Mouse (Mus musculus): ENCODE data around the gene Mllt6. TPM values are rescaled to one million over a fixed set of nuclear protein-coding genes. Genes with fewer than 3 reads are reported as not detected.
A peak's percentile ranks its signal among the peaks of the same experiment; 100 is the strongest.

Mllt6 gene
- polyA plus RNA-seq, 1 experiment from 2014 or later = 2.3 TPM

DNA sequence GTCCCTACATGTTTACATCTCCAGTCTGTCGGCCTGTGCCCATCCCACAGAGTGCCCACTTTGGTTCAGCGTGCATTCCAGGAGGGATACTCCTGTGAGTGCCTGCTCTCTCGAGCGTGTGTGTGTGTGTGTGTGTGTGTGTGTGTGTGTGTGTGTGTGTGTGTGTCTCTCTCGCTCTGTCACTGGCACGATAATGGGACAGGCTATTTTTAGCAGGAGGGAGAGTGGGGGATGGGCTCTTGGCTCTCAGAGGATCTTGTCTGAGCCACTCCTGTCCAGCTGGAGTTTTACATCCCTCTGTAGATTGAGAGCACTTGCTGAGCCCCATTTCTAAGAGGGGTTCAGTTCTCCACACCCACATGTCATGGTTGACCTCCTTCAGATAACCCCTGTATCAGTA, 6.6 kb downstream of the Mllt6 start:
- no peak overlapping the region for H3K9ac ChIP-seq (ENCODE audit: low read depth, low read length)
- no peak for TF ChIP-seq CTCF (IDR thresholded peaks at IDR 0.05; ENCODE audit: low read depth)
- 14% methylated on average over 6 of the region's 6 CpGs for WGBS
- peaks cover 64% of the 10 kb centered on the region for H3K36me3 ChIP-seq (ENCODE audit: insufficient read depth, low read length)
- no peak overlapping the region for H3K4me3 ChIP-seq (replicated peaks; ENCODE audit: low read depth, low read length)
- peak overlapping the region; percentile 7; the same call in 1 of the 2 replicates for H3K4me2 ChIP-seq (ENCODE audit: low read length)
- ATAC-seq (replicated peaks; ENCODE audit: low FRiP score, low read depth) (peak; percentile 38; the same call in 1 of the 2 replicates), DNase-seq (ENCODE audit: low spot score) (peak; percentile 74)
- H3K27me3 ChIP-seq (ENCODE audit: insufficient read depth, low read length) = no peaks in the 10 kb centered on the region
- H3K9me3 ChIP-seq (replicated peaks; ENCODE audit: low read length) = no peaks in the 10 kb centered on the region
- H3K27ac ChIP-seq = peak overlapping the region; percentile 64
- peaks cover 8% of the 10 kb centered on the region; the same call in 1 of the 2 replicates for H3K4me1 ChIP-seq (replicated peaks; ENCODE audit: insufficient read depth, low read length)

DNA sequence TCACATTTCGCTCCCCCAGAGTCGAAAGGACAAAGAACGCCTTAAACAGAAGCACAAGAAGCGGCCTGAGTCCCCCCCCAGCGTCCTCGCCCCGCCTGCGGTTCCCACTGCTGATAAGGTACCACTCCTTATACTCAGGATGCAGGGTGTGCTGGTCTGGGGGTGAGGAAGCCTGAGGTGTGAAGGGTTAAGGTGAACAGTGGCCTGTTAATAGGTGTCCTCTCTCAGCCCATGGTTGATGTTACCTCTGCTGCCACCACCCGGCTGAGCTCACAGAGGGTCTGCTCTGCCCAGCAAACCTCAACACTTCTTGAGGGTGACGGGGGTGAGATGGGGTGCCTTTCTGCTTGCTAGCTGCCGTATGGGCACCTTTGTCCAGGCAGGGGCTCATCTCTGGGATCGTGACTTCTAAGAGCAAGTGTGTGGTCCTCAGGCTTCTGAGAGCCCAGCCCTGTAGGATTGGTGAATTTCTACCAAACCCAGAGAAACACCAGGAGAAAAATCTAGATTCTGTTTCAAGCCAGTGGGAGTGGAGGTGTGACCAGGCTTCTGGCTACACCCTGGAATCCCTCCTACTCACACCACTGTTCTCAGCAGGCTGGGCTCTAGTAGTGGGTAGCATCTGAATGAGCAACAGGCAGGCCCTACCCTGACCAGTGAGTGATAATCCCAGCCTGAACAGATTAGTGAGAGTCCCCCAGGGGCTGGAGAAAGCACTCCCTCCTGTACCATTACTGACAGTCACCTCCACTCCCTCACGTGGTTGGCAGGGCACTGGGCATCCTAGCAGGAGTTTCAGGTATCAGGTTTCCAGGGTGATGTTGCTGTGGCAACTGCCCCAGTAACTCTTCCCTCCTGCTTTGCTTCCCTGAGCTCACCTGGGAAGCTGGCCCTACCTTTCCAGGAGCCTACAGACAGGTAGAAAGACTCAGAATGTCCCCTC, 7.3 kb downstream of the Mllt6 start:
- Histone ChIP-seq H3K27ac (no peak overlapping the region; the same call in none of the 2 replicates), H3K4me2 (ENCODE audit: low read length) (no peak overlapping the region), H3K9ac (ENCODE audit: low read depth, low read length) (no peak overlapping the region), H3K4me1 (replicated peaks; ENCODE audit: insufficient read depth, low read length) (peaks cover 8% of the 10 kb centered on the region; the same call in 1 of the 2 replicates), H3K4me3 (replicated peaks; ENCODE audit: low read depth, low read length) (no peak overlapping the region), H3K9me3 (replicated peaks; ENCODE audit: low read length) (no peaks in the 10 kb centered on the region), H3K36me3 (ENCODE audit: insufficient read depth, low read length) (peaks cover 67% of the 10 kb centered on the region), H3K27me3 (ENCODE audit: insufficient read depth, low read length) (no peaks in the 10 kb centered on the region)
- 68% methylated on average over 13 of the region's 13 CpGs for WGBS
- DNase-seq (ENCODE audit: low spot score) = no peak
- ATAC-seq (replicated peaks; ENCODE audit: low FRiP score, low read depth) = no peak
- peak; percentile 21; the same call in 1 of the 2 replicates for TF ChIP-seq CTCF (IDR thresholded peaks at IDR 0.05; ENCODE audit: low read depth)

DNA sequence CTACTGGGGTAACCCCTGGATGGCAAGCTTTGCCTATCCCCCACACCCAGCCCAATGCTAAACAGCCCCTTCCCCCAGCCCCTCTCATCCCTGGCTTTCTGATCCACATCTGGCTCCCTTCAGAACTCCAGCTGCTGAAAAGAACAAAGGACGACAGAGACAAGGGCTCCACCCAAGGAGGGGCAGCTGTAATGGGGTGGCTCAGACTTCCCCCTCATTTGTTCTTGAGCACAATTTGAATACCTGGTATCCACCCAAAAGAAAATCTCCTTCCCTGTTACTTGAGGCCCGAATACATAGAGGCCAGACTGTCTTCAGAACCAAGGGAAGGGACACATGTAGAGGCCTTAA, 7.9 kb downstream of the Mllt6 start:
- H3K4me3 ChIP-seq (replicated peaks; ENCODE audit: low read depth, low read length) = no peak overlapping the region
- ATAC-seq (replicated peaks; ENCODE audit: low FRiP score, low read depth) = no peak
- no peak overlapping the region for H3K27ac ChIP-seq
- WGBS = 48% methylated on average over 2 of the region's 2 CpGs
- no peak for DNase-seq (ENCODE audit: low spot score)
- H3K4me2 ChIP-seq (ENCODE audit: low read length) = no peak overlapping the region
- peaks cover 8% of the 10 kb centered on the region; the same call in 1 of the 2 replicates for H3K4me1 ChIP-seq (replicated peaks; ENCODE audit: insufficient read depth, low read length)
- no peaks in the 10 kb centered on the region for H3K9me3 ChIP-seq (replicated peaks; ENCODE audit: low read length)
- peaks cover 66% of the 10 kb centered on the region for H3K36me3 ChIP-seq (ENCODE audit: insufficient read depth, low read length)
- no peak overlapping the region for H3K9ac ChIP-seq (ENCODE audit: low read depth, low read length)
- H3K27me3 ChIP-seq (ENCODE audit: insufficient read depth, low read length) = no peaks in the 10 kb centered on the region
- no peak for TF ChIP-seq CTCF (IDR thresholded peaks at IDR 0.05; ENCODE audit: low read depth)

DNA sequence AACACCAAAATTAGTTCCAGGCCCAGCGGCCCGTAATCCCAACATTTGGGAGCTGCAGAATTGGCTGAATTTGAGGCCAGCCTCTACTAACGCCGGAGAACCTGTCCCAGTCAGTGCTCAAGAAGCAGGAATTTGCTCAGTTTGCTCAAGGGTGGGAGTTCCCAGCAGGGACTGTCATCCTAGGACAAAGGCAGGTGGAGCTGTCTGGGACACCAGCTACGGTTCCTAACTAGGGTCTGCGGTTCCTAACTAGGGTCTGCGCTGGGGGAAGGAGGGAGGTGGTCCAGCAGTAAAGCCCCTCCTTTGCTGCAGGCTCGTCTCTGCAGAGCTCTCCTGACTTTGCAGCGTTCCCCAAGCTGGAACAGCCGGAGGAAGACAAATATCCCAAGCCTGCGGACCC, 9.9 kb downstream of the Mllt6 start:
- Histone ChIP-seq H3K27ac (no peak overlapping the region), H3K4me2 (ENCODE audit: low read length) (no peak overlapping the region), H3K36me3 (ENCODE audit: insufficient read depth, low read length) (peaks cover 68% of the 10 kb centered on the region), H3K9me3 (replicated peaks; ENCODE audit: low read length) (no peaks in the 10 kb centered on the region), H3K4me1 (replicated peaks; ENCODE audit: insufficient read depth, low read length) (peaks cover 8% of the 10 kb centered on the region; the same call in 1 of the 2 replicates), H3K27me3 (ENCODE audit: insufficient read depth, low read length) (no peaks in the 10 kb centered on the region), H3K4me3 (replicated peaks; ENCODE audit: low read depth, low read length) (no peak overlapping the region), H3K9ac (ENCODE audit: low read depth, low read length) (no peak overlapping the region)
- ATAC-seq (replicated peaks; ENCODE audit: low FRiP score, low read depth) = no peak
- TF ChIP-seq CTCF (IDR thresholded peaks at IDR 0.05; ENCODE audit: low read depth) = no peak
- no peak for DNase-seq (ENCODE audit: low spot score)
- WGBS = 88% methylated on average over 11 of the region's 11 CpGs

DNA sequence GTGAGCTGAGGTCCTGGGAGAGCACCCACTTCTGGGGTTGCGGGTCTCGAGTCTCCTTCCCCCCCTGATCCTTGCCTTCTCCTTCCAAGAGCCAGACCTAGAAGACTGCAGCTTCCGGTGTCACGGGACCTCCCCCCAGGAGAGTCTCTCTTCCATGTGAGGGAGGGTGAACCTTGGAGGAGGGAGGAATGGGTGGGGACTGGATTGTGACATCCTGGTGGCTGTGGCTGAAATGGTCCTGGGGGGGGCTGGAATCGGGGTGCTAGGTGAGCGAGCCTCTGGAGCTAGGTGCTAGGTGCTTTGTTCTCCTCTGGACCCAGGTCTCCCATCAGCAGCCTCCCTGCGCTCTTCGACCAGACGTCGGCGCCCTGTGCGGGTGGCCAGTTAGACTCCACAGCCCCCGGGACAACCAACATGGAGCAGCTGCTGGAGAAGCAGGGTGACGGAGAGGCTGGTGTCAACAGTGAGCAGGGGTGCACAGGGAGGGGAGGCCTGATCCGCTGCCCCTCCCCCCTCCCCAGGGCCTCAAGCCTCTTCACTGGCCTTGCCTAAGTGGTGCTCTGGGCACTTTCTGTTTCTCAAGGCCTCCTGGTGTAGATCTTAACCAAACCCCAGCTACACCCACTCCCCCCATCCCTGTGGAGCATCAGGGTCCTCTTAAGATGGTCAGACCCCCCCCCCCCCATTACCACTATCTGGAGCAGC, 13.0 kb downstream of the Mllt6 start:
- peaks cover 74% of the 10 kb centered on the region for H3K36me3 ChIP-seq (ENCODE audit: insufficient read depth, low read length)
- no peak overlapping the region for H3K4me2 ChIP-seq (ENCODE audit: low read length)
- no peaks in the 10 kb centered on the region for H3K4me1 ChIP-seq (replicated peaks; ENCODE audit: insufficient read depth, low read length)
- no peaks in the 10 kb centered on the region for H3K9me3 ChIP-seq (replicated peaks; ENCODE audit: low read length)
- H3K4me3 ChIP-seq (replicated peaks; ENCODE audit: low read depth, low read length) = no peak overlapping the region
- no peak overlapping the region for H3K27ac ChIP-seq
- H3K9ac ChIP-seq (ENCODE audit: low read depth, low read length) = no peak overlapping the region
- WGBS = 84% methylated on average over 15 of the region's 15 CpGs
- no peaks in the 10 kb centered on the region for H3K27me3 ChIP-seq (ENCODE audit: insufficient read depth, low read length)
- DNase-seq (ENCODE audit: low spot score) (no peak), ATAC-seq (replicated peaks; ENCODE audit: low FRiP score, low read depth) (no peak)
- no peak for TF ChIP-seq CTCF (IDR thresholded peaks at IDR 0.05; ENCODE audit: low read depth)

DNA sequence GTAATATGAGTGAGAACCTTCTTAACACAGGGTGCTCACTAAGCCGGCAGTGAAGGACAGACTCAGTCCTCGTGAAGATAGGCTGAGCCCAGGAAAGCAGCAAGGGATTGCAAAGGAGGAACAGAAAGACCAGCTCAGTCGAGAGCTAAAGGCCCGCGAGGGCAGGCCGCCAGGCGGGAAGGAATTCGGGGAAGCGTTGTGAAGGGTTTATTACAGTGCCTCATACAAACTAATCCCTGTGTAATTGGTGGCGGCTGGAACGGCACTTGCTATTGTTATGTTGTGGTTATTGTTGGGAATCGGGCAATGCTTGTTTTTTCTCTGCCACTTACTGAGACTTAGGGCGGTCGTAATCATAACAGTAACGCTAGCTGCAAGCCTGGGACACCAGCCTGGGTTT, 14.2 kb downstream of the Mllt6 start:
- Histone ChIP-seq H3K36me3 (ENCODE audit: insufficient read depth, low read length) (peaks cover 74% of the 10 kb centered on the region), H3K4me3 (replicated peaks; ENCODE audit: low read depth, low read length) (no peak overlapping the region), H3K4me1 (replicated peaks; ENCODE audit: insufficient read depth, low read length) (no peaks in the 10 kb centered on the region), H3K9ac (ENCODE audit: low read depth, low read length) (no peak overlapping the region), H3K4me2 (ENCODE audit: low read length) (no peak overlapping the region), H3K9me3 (replicated peaks; ENCODE audit: low read length) (no peaks in the 10 kb centered on the region), H3K27ac (no peak overlapping the region), H3K27me3 (ENCODE audit: insufficient read depth, low read length) (no peaks in the 10 kb centered on the region)
- no peak for DNase-seq (ENCODE audit: low spot score)
- no peak for ATAC-seq (replicated peaks; ENCODE audit: low FRiP score, low read depth)
- 49% methylated on average over 15 of the region's 15 CpGs for WGBS
- no peak for TF ChIP-seq CTCF (IDR thresholded peaks at IDR 0.05; ENCODE audit: low read depth)

Measured in kidney, postnatal 0 days (tissue).